Mouse (Mus musculus) embryonic facial prominence, embryonic 15.5 days (tissue): ENCODE data around the gene Tcf7. TPM values are rescaled to one million over a fixed set of nuclear protein-coding genes. Genes with fewer than 3 reads are reported as not detected.

Experiments
- ATAC-seq: fragments of 200-750 bp; cut with Nextera tagmentation; 2 replicates; pipeline ENCODE4 v1.8.0; 2017; ENCODE audit warnings: low read depth, moderate TSS enrichment; ENCODE audit not compliant: insufficient number of reproducible peaks, low FRiP score, low TSS enrichment
- H3K27ac ChIP-seq: fragments of 300-500 bp; sonication (generic); replicated peaks from 2 replicates; pipeline ENCODE4 v1.5.1; 2015; ENCODE audit warnings: mild to moderate bottlenecking, inconsistent platforms
- H3K27me3 ChIP-seq: fragments of 300-500 bp; sonication (generic); 2 replicates; pipeline ENCODE4 v1.6.1; 2015; ENCODE audit warnings: inconsistent platforms
- H3K36me3 ChIP-seq: fragments of 300-500 bp; sonication (generic); 2 replicates; pipeline ENCODE4 v1.6.1; 2015; ENCODE audit warnings: mild to moderate bottlenecking, inconsistent platforms
- H3K4me1 ChIP-seq: fragments of 300-500 bp; sonication (generic); 2 replicates; pipeline ENCODE4 v1.6.1; 2015; ENCODE audit warnings: inconsistent platforms
- H3K4me2 ChIP-seq: fragments of 300-500 bp; sonication (generic); replicated peaks from 2 replicates; pipeline ENCODE4 v1.6.1; 2015; ENCODE audit warnings: mild to moderate bottlenecking, inconsistent platforms
- H3K4me3 ChIP-seq: fragments of 300-500 bp; sonication (generic); replicated peaks from 2 replicates; pipeline ENCODE4 v1.5.1; 2015; ENCODE audit warnings: mild to moderate bottlenecking, inconsistent platforms
- H3K9ac ChIP-seq: fragments of 300-500 bp; sonication (generic); 2 replicates; pipeline ENCODE4 v1.6.1; 2015; ENCODE audit warnings: inconsistent platforms
- H3K9me3 ChIP-seq: fragments of 300-500 bp; sonication (generic); replicated peaks from 2 replicates; pipeline ENCODE4 v1.6.1; 2016; ENCODE audit warnings: inconsistent platforms
- WGBS: fragments of 180-500 bp; shearing (Covaris S2); methylation state at CpG from one replicate; pipeline ENCODE4 v1.1.7; 2015; 5-methylcytosine and 5-hydroxymethylcytosine counted together
- polyA plus RNA-seq: library from polyadenylated mRNA; unstranded; fragments of >200 nt; fragmentation: Nextera tagmentation; extraction: Ambion mirVana; gene quantifications from 2 replicates; pipeline ENCODE4 v1.2.1, GENCODE M21; 2015

The Tcf7 gene
- polyA plus RNA-seq: 21.5 and 22.6 TPM in 2 replicates

DNA sequence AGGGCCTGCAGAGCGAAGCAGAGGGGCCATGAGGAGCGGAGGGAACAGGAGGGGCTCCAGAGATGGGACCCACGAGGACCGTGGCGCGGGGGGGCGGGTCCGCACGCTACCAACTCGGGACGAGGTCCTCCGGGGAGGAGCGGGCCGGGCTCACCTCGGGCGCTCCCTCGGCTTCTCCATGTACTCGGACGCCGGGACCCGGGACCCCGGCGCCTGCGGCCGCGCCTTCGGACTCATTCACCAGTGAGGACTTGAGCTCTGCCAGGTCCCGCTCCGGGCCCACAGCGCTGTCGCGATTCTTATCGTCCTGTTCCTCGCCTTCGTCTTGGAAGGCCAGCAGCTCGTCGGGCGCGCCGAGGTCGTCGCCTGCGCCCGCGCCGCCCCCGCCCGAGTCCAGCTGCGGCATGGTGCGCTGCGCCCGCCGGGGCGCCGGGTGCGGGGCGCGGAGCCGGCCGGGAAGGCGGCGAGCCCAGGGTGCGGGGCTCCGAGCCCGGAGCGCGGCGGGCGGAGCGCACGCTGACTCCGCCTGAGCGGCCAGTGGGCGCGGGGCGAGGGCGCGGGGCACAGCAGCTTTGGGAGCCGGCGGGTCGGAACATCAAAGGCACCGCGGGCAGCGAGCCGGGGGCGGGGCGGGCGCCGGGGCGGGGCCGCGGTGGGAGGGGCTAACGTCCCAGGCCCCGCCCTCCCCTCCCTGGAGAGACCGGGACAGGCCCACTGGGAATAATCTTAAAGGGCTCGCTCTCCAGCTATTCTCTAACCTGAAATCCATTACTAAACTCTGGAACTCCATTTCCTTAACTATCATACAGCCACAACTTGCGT lies at the start of gene Tcf7:
Gene Tcf7 (minus strand): TSS at position 241 of the 822 bp plus-strand sequence.
- Histone ChIP-seq H3K27me3 (peaks cover 16% of the 10 kb centered on the region), H3K36me3 (no peaks in the 10 kb centered on the region), H3K4me2 (peak within 1 kb of the TSS; percentile 98), H3K9ac (peak within 1 kb of the TSS; percentile 59), H3K4me1 (peaks cover 32% of the 10 kb centered on the region), H3K9me3 (no peaks in the 10 kb centered on the region), H3K4me3 (peak within 1 kb of the TSS; percentile 70), H3K27ac (0 out of 2 replicates have a peak within 1 kb of the TSS, but pooled peaks have one; percentile 22)
- under 1% methylated on average over 86 of the region's 97 CpGs for WGBS
- peak; percentile 64 for ATAC-seq

DNA sequence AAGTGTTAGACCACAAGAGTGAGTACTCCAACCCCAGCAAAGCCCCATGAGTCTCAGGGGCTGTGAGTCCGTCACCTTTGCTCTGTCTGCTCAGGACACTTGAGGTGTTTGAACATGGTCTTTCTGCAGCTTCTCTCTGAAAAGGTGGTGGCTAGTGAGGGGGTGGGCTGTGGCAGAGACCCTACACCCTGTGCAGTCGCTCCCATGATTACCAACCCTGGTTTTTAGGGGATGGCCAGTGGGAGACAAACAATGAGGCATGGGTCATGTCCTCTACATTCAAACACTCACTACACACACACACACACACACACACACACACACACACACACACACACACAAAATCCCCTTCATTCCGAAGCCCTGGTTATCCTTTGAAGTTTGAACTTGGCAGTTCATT lies 44.5 kb upstream of the Tcf7 start:
- ATAC-seq: no peak
- Histone ChIP-seq H3K9me3 (no peaks in the 10 kb centered on the region), H3K4me1 (no peaks in the 10 kb centered on the region), H3K27ac (no peak overlapping the region), H3K9ac (no peak overlapping the region), H3K4me2 (no peak overlapping the region), H3K36me3 (no peaks in the 10 kb centered on the region), H3K4me3 (no peak overlapping the region), H3K27me3 (no peaks in the 10 kb centered on the region)
- WGBS: 47% methylated on average over 3 of the region's 3 CpGs

DNA sequence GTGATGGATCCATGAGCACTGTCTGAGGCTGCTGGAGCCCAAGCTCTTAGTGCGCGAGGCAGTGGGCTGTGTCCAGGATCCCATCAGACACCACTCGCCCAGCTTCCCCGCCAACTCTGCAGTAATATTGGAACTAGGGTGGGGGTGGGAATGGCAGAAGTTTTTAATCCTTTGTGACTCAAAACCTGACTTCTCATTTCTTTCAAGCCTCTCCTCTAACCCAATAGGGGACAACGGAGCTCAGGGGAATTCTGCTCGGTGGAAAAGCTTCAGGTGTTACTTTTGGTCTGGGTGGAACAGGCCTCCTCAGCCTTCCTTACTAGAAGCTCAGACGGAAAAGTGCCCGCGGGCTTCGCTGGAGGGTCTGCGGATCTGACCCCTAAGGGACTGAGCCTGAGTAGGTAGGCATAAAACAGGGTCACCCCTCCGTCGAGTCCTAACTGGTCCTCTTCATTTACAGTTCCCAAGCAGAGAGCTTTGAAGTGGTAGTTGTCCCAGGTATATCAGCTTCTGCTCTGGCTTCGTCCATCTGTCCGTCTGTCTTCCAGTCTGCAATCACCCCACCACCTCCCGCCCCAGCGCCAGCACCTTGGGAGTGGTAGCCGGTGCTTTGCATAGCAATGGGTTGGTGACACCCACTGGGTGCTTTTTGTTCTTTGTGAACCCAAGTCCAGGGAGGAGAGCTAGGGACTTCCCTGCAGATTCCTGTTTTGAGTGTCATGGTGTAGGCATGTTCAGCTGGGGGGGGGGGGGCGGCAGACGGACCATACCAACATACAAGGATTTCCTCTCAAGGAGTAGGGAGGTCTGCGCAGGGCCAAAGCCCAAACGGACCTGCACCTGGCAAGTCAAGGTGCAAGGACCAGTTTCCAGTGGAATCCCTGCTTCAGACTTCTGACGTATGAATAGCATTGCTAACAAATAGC lies 41.9 kb upstream of the Tcf7 start:
- H3K4me3 ChIP-seq: no peak overlapping the region
- ATAC-seq: no peak
- no peak overlapping the region for H3K4me2 ChIP-seq
- H3K36me3 ChIP-seq: no peaks in the 10 kb centered on the region
- no peaks in the 10 kb centered on the region for H3K9me3 ChIP-seq
- 51% methylated on average over 23 of the region's 23 CpGs for WGBS
- H3K27ac ChIP-seq: no peak overlapping the region
- no peak overlapping the region for H3K9ac ChIP-seq
- no peaks in the 10 kb centered on the region for H3K4me1 ChIP-seq
- no peaks in the 10 kb centered on the region for H3K27me3 ChIP-seq

DNA sequence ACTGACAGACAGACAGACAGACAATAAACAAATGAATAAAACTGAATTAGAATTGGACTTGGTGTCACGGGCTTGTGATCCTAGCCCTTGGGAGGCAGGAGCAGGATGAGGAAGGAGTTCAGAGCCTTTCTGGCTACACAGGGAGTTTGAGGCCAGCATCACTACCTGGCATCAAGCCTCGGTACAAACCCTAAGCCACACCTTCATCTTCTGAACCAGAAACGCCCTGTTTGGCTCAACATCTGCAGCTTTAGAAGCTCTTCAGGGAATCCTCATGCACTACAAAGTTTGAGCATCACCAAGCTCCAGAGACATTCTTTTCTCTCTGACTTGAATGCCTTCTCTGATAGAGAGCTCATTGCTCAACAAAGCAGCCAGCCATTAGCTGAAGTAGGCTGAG lies 38.7 kb upstream of the Tcf7 start:
- H3K4me3 ChIP-seq: no peak overlapping the region
- no peaks in the 10 kb centered on the region for H3K27me3 ChIP-seq
- no peak overlapping the region for H3K4me2 ChIP-seq
- no peak overlapping the region for H3K27ac ChIP-seq
- no peak for ATAC-seq
- no peaks in the 10 kb centered on the region for H3K9me3 ChIP-seq
- no peaks in the 10 kb centered on the region for H3K4me1 ChIP-seq
- no peaks in the 10 kb centered on the region for H3K36me3 ChIP-seq
- WGBS: 62% methylated on average over 3 of the region's 3 CpGs
- H3K9ac ChIP-seq: no peak overlapping the region

DNA sequence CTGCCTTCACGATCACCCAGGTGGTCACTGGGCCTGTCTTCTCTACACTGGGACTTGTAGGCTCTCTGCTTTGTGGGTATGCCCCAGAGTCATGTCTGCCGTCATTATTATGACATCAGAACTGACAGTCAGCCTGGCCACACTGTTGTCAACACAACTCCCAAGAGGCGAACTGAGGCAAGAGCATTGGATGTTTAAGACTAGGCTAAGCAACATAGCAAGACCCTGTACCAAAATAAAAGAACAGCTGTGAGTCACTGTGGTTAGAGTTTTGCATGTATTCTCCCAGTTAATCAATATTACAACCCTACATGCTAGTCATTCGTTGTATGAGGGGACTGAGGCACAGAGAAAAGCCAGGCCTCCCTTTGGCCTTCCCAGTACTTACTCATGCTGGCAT lies 37.7 kb upstream of the Tcf7 start:
- no peaks in the 10 kb centered on the region for H3K36me3 ChIP-seq
- H3K4me2 ChIP-seq: no peak overlapping the region
- no peaks in the 10 kb centered on the region for H3K9me3 ChIP-seq
- H3K9ac ChIP-seq: no peak overlapping the region
- no peak for ATAC-seq
- no peak overlapping the region for H3K27ac ChIP-seq
- no peaks in the 10 kb centered on the region for H3K4me1 ChIP-seq
- WGBS: 74% methylated on average over 4 of the region's 4 CpGs
- no peaks in the 10 kb centered on the region for H3K27me3 ChIP-seq
- H3K4me3 ChIP-seq: no peak overlapping the region

DNA sequence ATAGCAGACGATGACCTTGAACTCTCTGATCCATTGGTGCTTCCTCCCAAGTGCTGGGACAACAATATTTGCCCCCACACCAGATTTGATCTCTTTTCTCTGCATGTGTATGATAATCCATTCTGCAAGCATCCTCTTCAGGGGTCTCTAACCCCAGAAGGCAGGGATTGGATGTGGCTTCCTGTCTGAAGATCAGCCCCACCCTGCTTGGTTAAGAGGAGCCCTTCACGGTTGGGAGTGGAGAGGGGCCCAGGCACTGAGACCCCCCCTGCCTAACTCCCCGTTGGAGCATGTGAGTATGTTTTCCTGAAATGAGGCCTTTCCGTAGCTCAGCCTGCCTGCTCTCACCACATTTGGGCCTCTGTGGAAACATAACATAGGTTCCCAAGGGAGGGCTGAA lies 36.9 kb upstream of the Tcf7 start:
- H3K4me2 ChIP-seq: no peak overlapping the region
- no peak for ATAC-seq
- no peaks in the 10 kb centered on the region for H3K4me1 ChIP-seq
- H3K9me3 ChIP-seq: no peaks in the 10 kb centered on the region
- no peak overlapping the region for H3K4me3 ChIP-seq
- no peaks in the 10 kb centered on the region for H3K36me3 ChIP-seq
- H3K27me3 ChIP-seq: no peaks in the 10 kb centered on the region
- H3K27ac ChIP-seq: no peak overlapping the region
- 56% methylated on average over 4 of the region's 4 CpGs for WGBS
- no peak overlapping the region for H3K9ac ChIP-seq

DNA sequence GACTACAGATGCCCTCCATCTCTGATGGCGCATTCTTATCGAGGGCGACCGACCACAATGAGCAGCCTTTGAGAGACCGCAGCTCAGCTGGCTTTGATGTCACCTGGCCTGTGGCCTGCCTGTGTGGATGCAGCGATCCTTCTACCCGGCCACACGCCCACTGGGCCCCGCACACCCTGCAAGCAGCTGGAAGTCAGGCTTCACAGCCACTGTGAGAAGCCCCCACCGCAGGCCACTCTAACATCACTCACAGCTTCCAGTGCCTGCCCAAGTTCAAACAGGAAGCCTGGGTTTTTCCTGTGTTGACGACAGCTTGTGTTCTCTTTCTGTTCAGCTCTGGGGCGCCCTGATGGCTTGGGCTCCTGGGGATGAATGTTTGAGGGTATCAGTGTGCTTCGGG lies 35.6 kb upstream of the Tcf7 start:
- ATAC-seq: no peak
- peaks cover 5% of the 10 kb centered on the region; the same call in 1 of the 2 replicates for H3K4me1 ChIP-seq
- H3K9me3 ChIP-seq: no peaks in the 10 kb centered on the region
- 68% methylated on average over 13 of the region's 13 CpGs for WGBS
- H3K4me2 ChIP-seq: no peak overlapping the region
- no peaks in the 10 kb centered on the region for H3K36me3 ChIP-seq
- no peak overlapping the region for H3K27ac ChIP-seq
- H3K9ac ChIP-seq: no peak overlapping the region
- H3K4me3 ChIP-seq: no peak overlapping the region
- no peaks in the 10 kb centered on the region; the same call in 1 of the 2 replicates for H3K27me3 ChIP-seq

DNA sequence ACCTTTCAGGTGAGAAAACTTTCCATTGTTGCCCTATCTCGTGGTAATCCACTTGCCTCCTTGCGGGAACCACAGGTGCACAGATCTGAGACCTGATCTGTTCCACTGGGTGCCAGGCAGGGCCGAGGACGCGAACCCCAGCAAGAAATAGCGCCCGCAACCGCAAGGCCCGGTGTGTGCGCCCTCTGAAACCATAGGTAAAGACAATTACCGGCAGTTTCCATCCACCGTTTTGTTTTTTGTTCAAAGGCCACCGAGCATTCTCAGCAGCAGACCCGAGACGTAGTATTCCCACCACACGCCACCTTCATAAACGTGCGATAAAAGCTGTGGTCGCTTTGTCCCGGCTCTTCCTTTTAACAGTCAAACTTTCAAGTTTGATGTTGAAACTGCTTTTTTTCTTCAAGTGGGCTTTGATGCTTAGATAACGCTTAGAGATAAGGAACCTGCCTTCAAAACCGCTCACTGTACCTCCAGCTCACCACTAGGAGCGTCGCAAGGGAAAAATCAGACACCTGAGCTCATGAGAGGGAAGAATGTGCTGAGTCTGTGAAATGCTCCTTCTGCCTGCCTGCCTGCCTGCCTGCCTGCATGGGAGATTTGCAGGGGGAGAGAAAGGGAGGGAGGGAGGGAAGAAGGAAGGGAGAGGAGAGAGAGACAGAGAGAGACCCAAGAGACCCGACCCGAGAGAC lies 31.4 kb upstream of the Tcf7 start:
- H3K9ac ChIP-seq: no peak overlapping the region
- no peak overlapping the region for H3K4me3 ChIP-seq
- H3K9me3 ChIP-seq: no peaks in the 10 kb centered on the region
- no peak overlapping the region for H3K4me2 ChIP-seq
- H3K36me3 ChIP-seq: no peaks in the 10 kb centered on the region
- H3K4me1 ChIP-seq: peaks cover 20% of the 10 kb centered on the region
- no peak overlapping the region for H3K27ac ChIP-seq
- no peaks in the 10 kb centered on the region; the same call in 1 of the 2 replicates for H3K27me3 ChIP-seq
- WGBS: 15% methylated on average over 26 of the region's 26 CpGs
- no peak for ATAC-seq

DNA sequence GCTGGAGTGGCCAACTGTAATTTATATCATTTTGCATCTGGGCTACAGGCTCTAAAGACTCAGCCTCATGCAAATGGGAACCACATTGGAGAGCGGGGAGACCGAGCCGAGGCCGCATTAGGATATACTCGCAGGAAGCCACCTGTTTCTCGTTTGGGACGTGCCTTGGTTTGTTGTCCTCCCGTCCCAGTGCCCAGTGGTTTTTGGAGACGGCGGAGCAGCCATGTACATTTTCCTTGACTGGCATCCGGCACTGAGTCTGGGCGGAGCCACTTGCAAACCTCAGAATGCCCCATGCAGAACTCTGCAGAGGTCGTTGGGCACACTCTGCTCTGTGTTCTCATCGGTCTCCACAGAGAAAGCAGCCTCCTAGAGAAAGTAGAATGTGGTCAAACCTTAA lies 27.9 kb upstream of the Tcf7 start:
- Histone ChIP-seq H3K4me3 (no peak overlapping the region), H3K9me3 (no peaks in the 10 kb centered on the region), H3K36me3 (no peaks in the 10 kb centered on the region), H3K4me1 (peaks cover 20% of the 10 kb centered on the region), H3K4me2 (no peak overlapping the region), H3K27me3 (no peaks in the 10 kb centered on the region; the same call in 1 of the 2 replicates), H3K9ac (no peak overlapping the region), H3K27ac (peak overlapping the region; percentile 74)
- WGBS: 28% methylated on average over 14 of the region's 14 CpGs
- ATAC-seq: peak; percentile 78; the same call in 1 of the 2 replicates

DNA sequence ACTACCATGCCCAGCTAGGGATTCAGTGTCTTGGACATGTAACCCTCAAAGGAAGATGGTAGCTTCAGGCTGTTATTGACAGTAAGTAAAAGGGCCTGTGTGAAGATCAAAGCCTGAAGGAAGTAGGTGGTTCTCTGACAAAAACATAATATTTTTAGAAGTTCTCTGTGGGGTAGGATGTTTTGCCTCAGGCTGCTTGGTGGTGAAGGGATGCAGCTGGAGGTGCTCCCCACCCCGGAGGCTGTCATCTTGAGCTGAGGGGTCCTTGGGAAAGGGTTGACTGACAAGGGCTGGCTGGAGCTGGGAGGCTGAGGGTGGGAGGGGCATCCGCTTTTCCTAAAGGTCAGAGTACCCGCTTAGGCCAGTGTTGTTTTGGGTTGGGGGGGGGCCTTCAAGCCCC lies 26.7 kb upstream of the Tcf7 start:
- H3K9ac ChIP-seq: no peak overlapping the region
- no peak overlapping the region for H3K4me3 ChIP-seq
- 53% methylated on average over 3 of the region's 3 CpGs for WGBS
- no peak for ATAC-seq
- H3K36me3 ChIP-seq: no peaks in the 10 kb centered on the region
- no peak overlapping the region for H3K27ac ChIP-seq
- H3K27me3 ChIP-seq: no peaks in the 10 kb centered on the region; the same call in 1 of the 2 replicates
- H3K4me2 ChIP-seq: no peak overlapping the region
- peaks cover 20% of the 10 kb centered on the region for H3K4me1 ChIP-seq
- no peaks in the 10 kb centered on the region for H3K9me3 ChIP-seq

DNA sequence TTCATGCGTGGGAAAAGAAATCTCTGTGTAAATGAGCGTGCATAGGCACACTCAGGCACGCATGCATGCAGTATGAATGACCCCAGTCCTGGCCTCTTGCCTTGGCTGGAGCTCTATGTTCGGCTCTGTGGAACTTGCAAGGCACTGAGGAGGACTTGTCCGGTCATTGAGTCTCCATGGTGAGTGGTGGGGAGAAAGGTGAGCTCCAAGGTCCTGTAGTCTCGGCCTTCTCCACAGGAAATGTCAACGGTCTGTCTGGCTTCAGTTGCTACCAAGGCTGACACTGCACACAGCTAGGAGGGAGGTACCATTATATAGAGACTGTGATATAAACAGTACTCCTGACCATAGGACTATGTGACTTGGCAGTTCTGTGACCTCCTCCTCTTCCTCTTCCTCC lies 23.6 kb upstream of the Tcf7 start:
- no peak for ATAC-seq
- H3K4me3 ChIP-seq: no peak overlapping the region
- no peak overlapping the region for H3K27ac ChIP-seq
- H3K36me3 ChIP-seq: no peaks in the 10 kb centered on the region
- WGBS: 84% methylated on average over 7 of the region's 7 CpGs
- no peak overlapping the region for H3K4me2 ChIP-seq
- H3K4me1 ChIP-seq: peaks cover 13% of the 10 kb centered on the region
- H3K27me3 ChIP-seq: no peaks in the 10 kb centered on the region
- no peaks in the 10 kb centered on the region for H3K9me3 ChIP-seq
- H3K9ac ChIP-seq: no peak overlapping the region
